Mouse (Mus musculus) testis, adult 2 months (tissue): ENCODE results near the gene Cep131. TPM values are rescaled to one million over a fixed set of nuclear protein-coding genes. Genes with fewer than 3 reads are reported as not detected.

Experiments
- H3K27ac ChIP-seq: fragments of 200-500 bp; 2 replicates; pipeline ENCODE4 v1.5.1; 2012; ENCODE audit warnings: low read depth, low read length; ENCODE audit not compliant: control insufficient read depth, insufficient read depth
- H3K27me3 ChIP-seq: fragments of 200-500 bp; 2 replicates; pipeline ENCODE4 v1.6.1; 2012; ENCODE audit warnings: mild to moderate bottlenecking, low read length, moderate library complexity; ENCODE audit not compliant: control insufficient read depth, insufficient read depth
- H3K36me3 ChIP-seq: fragments of 200-500 bp; 2 replicates; pipeline ENCODE4 v1.6.1; 2012; ENCODE audit warnings: mild to moderate bottlenecking, low read length; ENCODE audit not compliant: control insufficient read depth, insufficient read depth
- H3K4me1 ChIP-seq: fragments of 200-500 bp; 2 replicates; pipeline ENCODE4 v1.6.1; 2012; ENCODE audit warnings: low read length; ENCODE audit not compliant: control insufficient read depth, insufficient read depth
- H3K4me3 ChIP-seq: fragments of 200-500 bp; 2 replicates; pipeline ENCODE4 v1.5.1; 2012; ENCODE audit warnings: low read depth, mild to moderate bottlenecking, low read length, moderate library complexity, mixed read lengths; ENCODE audit not compliant: control insufficient read depth
- CTCF ChIP-seq: fragments of 200-500 bp; IDR thresholded peaks from 2 replicates; pipeline ENCODE4 v1.5.1; 2012; ENCODE audit warnings: low read depth, mild to moderate bottlenecking, inconsistent platforms, low read length, moderate library complexity; ENCODE audit not compliant: control insufficient read depth, insufficient read depth, insufficient replicate concordance
- POLR2A ChIP-seq: fragments of 200-500 bp; IDR thresholded peaks from 2 replicates; pipeline ENCODE4 v1.6.1; 2012; ENCODE audit warnings: low read depth, mild to moderate bottlenecking, inconsistent platforms, low read length, moderate library complexity; ENCODE audit not compliant: control insufficient read depth
- polyA plus RNA-seq: library from polyadenylated mRNA; depleted of rRNA; stranded (reverse); fragments of >200 nt; gene quantifications from 2 replicates; pipeline ENCODE4 v1.2.3, GENCODE M21; 2012

The Cep131 gene
- polyA plus RNA-seq, 1 experiment: 41.3 TPM

DNA sequence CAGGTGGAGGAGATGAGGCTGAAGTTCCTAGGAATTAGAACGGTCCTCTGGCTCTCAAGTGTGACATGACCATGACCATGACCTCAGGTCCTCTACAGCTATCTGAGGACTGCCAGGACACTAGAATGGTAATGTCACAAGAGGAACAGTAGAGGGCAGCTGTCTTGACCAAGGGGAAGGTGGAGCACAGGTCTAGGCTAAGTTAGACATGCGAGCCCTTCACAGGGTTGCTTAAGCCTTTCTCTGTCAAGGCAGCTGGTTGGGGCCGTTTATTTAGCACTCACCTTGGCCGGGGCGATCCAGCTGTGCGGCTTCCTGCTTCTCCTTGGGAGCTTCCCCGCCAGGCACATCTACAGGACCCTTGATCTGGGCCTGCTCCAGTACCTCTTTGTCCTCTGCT lies 23.9 kb upstream of the Cep131 start:
- Histone ChIP-seq H3K36me3 (peaks cover 3% of the 10 kb centered on the region), H3K27ac (no peak overlapping the region)

DNA sequence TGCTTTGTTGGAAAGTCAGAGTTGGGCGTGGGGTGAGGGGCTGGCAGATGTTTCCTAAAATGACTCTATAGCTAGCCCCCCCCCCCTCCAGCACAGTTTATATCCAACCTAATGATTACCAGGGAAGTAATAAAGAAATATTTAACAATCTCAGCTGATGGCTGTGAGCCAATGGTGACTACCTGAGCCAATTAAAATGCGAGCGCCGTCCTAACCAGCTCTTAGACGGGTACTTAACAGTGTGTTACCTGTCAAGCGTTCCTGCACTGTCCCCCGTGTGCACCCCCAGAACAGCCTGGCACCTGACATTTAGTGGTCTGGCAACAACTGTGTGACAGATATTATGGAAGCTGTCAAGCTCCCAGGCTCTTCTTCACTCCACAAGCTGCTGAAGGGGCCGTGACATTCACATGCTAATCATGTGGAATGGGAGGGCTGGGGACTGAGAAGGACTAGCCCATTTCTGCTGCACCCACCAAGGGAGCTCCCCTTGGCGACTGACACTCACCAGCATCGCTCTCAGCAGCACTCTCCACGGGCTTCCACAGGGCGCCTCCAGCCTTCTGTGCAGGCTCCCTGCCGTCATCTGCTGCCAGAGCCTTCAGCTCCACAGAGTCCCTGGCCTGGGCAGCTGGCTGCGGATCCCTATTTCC lies 23.1 kb upstream of the Cep131 start:
- H3K36me3 ChIP-seq: peaks cover 3% of the 10 kb centered on the region
- H3K27me3 ChIP-seq: no peaks in the 10 kb centered on the region
- H3K27ac ChIP-seq: no peak overlapping the region
- no peak overlapping the region for H3K4me3 ChIP-seq
- TF ChIP-seq POLR2A: no peak
- TF ChIP-seq CTCF: no peak
- no peaks in the 10 kb centered on the region for H3K4me1 ChIP-seq

More for the DNA sequence above, 23.9 kb upstream of the Cep131 start:
- Histone ChIP-seq H3K4me3 (no peak overlapping the region), H3K27me3 (no peaks in the 10 kb centered on the region), H3K4me1 (no peaks in the 10 kb centered on the region)
- TF ChIP-seq CTCF: no peak
- TF ChIP-seq POLR2A: no peak

DNA sequence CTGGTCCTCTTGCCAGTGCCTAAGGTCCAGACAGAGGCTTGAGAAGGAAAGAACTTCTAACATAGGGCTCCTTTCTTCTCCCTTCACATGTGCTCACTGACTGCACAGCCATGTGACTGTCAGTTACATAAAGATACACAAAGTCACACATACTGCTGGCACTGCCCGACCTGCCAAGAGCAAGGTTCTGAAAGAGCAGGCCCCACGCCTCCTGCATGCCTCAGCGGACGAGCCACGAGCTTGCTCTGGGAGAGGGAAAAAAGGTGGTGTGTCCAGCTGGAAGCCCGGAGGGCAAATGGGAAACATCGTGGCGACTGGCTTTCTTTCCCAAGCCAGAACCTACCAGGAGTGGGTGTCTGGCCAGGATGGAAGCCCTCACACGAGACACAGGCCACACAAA lies 21.2 kb upstream of the Cep131 start:
- no peak overlapping the region for H3K4me3 ChIP-seq
- peaks cover 3% of the 10 kb centered on the region for H3K36me3 ChIP-seq
- no peak overlapping the region for H3K27ac ChIP-seq
- H3K27me3 ChIP-seq: no peaks in the 10 kb centered on the region
- H3K4me1 ChIP-seq: no peaks in the 10 kb centered on the region
- no peak for TF ChIP-seq CTCF
- TF ChIP-seq POLR2A: no peak

DNA sequence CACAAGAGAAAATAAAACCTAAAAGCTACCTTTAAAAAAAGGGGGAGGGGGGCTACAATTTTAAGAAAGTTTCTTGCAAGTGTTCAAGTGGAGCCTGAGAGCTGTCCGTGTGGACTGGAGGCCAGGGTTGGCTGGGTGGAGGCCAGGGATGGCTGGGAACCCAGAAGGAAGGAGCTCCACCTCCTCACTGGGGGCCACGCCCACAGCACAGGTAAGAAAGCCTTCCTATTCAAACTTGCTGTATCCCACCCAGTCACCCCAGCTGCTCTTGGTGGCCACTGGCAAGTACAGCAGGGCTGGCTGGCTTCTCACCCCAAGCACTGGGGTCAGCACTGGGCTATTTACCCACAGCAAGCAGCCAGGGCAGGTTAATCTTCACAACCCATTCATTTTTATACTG lies 20.4 kb upstream of the Cep131 start:
- Histone ChIP-seq H3K36me3 (peaks cover 1% of the 10 kb centered on the region), H3K27ac (no peak overlapping the region), H3K27me3 (no peaks in the 10 kb centered on the region), H3K4me3 (no peak overlapping the region), H3K4me1 (no peaks in the 10 kb centered on the region)
- no peak for TF ChIP-seq CTCF
- no peak for TF ChIP-seq POLR2A

DNA sequence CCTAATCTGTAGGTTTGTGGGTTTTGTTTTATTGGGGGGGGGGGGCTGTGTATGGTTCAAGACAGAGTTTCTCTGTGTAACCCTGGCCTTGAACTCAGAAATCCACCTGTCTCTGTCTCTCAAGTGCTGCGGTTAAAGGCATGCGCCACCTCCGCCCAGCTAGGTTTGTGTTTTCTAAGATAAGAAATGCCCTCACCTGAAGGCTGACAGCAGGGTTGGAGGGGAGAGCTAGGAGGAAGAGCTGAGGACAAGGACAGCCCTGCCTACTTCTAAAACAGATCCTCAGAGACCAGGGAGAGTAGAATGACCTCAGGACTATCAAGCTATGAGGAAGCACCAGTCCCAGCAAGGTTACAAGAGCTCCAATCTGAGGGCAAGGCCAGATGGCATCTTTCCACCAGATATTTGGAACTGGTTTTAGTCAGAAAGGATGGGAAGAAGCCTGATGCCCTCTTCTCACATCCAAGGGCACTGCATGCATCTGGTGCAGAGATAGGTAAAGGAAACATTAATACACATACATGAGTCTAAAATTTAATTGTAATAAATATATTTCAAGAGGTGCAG lies 16.9 kb upstream of the Cep131 start:
- Histone ChIP-seq H3K36me3 (peaks cover 1% of the 10 kb centered on the region), H3K4me1 (peaks cover 6% of the 10 kb centered on the region), H3K4me3 (no peak overlapping the region), H3K27ac (no peak overlapping the region), H3K27me3 (no peaks in the 10 kb centered on the region)
- TF ChIP-seq POLR2A: no peak
- no peak for TF ChIP-seq CTCF

DNA sequence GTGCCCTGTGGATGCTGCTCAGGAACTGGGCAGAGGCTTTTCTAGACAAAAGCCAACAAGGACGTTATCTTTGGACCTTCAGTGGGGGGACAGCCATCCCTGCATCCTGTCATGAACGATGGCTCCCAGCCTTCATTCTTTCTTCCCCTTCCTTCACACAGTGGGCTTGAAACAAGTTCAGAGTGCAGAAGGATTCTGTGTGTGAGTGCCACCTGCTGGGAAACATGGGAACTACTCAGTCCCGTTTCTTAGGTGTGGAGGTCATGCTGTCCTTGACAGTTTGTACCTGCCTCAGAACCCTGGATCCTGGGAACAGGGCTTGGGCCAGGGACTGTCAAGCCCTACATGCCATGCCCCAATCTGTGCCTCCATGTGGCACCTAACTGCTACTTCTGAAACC lies 14.4 kb upstream of the Cep131 start:
- TF ChIP-seq CTCF (peak; percentile 37; the same call in 1 of the 2 replicates), POLR2A (no peak)
- Histone ChIP-seq H3K4me1 (peaks cover 9% of the 10 kb centered on the region), H3K27me3 (no peaks in the 10 kb centered on the region), H3K4me3 (no peak overlapping the region), H3K36me3 (peaks cover 1% of the 10 kb centered on the region), H3K27ac (no peak overlapping the region)

DNA sequence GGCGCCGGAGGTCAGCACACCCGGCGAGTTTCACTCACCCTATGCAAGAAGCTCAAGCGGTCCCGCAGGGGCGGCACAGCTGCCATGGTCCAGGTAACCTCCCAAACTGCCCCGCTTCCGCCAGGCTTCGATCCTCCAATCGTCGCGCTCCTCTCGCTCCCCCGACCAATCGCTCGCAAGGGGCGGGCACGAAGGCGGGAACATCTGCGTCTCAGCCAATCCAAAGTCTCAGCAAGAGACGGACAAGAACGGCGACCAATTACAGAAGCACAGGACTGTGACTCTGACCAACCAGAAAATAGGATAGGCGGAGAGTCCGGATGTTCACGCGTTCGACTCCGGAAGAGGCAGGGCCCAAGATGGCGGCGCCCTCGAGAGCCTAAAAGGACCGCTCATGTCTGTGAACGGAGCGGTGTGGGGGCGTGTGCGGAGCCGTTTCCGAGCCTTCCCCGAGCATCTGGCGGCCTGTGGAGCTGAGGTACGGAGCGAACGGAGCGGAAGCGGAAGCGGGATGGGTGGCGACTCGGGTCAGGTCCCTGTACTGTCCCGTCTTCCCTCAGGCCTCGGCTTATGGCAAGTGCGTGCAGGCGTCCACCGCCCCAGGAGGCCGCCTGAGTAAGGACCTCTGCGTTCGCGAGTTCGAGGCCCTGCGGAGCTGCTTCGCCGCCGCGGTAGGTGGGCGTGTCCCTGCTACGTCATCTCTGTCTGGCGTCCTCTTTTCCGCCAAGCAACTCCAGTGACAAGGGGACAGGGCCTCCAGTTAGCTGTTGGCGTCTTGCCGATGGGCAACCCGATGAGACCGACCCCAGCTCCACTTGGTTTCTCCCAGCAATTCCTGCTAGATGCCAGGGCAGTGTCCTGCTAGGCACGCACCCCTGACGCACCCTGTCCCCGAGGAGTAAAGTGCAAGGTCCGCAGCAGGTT lies 12.2 kb upstream of the Cep131 start, which contains the start of the genes Tepsin and Ndufaf8:
TSS of gene Tepsin (minus strand) at position 144 of the 924 bp plus-strand sequence.
TSS of gene Ndufaf8 (plus strand) at position 341 of the 924 bp plus-strand sequence.
- Histone ChIP-seq H3K4me3 (peak within 1 kb of the TSS; percentile 98), H3K27me3 (no peaks in the 10 kb centered on the region), H3K27ac (peak within 1 kb of the TSS; percentile 98), H3K4me1 (peaks cover 9% of the 10 kb centered on the region), H3K36me3 (no peaks in the 10 kb centered on the region)
- TF ChIP-seq POLR2A (peak; percentile 80), CTCF (no peak)
